Mouse (Mus musculus) CD4-positive, CD25-positive, alpha-beta regulatory T cell, adult 9 weeks (primary cell): ENCODE measurements around the gene Wfikkn1. TPM values are rescaled to one million over a fixed set of nuclear protein-coding genes. Genes with fewer than 3 reads are reported as not detected.

ENCODE experiments used
- polyA plus RNA-seq: library from polyadenylated mRNA; unstranded; fragments of 100-300 nt; shearing (Covaris generic); gene quantifications from one replicate; pipeline ENCODE4 v1.2.1, GENCODE M21; 2017

The Wfikkn1 gene
- polyA plus RNA-seq: 1.5 TPM

GRCm38 (mm10) chr17:25880196-25880910, at the start of gene Wfikkn1:
Wfikkn1 (minus strand) TSS chr17:25880858.

GRCm38 (mm10) chr17:25919144-25919785, 38.6 kb upstream of the Wfikkn1 start, which contains the start of gene Rab40c:
Rab40c (minus strand) TSS chr17:25919727.

GRCm38 (mm10) chr17:25874721-25875170, 5.9 kb downstream of the Wfikkn1 start, which contains the start of gene Mettl26:
Mettl26 (plus strand) TSS chr17:25875074.

GRCm38 (mm10) chr17:25868601-25869191, 12.0 kb downstream of the Wfikkn1 start, which contains the start of gene Mcrip2:
Mcrip2 (minus strand) TSS chr17:25868764.

GRCm38 (mm10) chr17:25860832-25861703, 19.6 kb downstream of the Wfikkn1 start, which contains the start of gene Wdr90:
Wdr90 (minus strand) TSS chr17:25861501.

GRCm38 (mm10) chr17:25844396-25844901, 36.2 kb downstream of the Wfikkn1 start, which contains the start of gene Rhot2:
Rhot2 (minus strand) TSS chr17:25844851.

GRCm38 (mm10) chr17:25841117-25841880, 39.4 kb downstream of the Wfikkn1 start, which contains the start of gene Gm20683:
Gm20683 (minus strand) TSS chr17:25841763.

GRCm38 (mm10) chr17:25837076-25837410, 43.6 kb downstream of the Wfikkn1 start, which contains the start of gene Rhbdl1:
Rhbdl1 (minus strand) TSS chr17:25837295.

GRCm38 (mm10) chr17:25833291-25833663, 47.4 kb downstream of the Wfikkn1 start, which contains the start of gene Stub1:
Stub1 (minus strand) TSS chr17:25833404.

GRCm38 (mm10) chr17:25828712-25829557, 51.7 kb downstream of the Wfikkn1 start, which contains the start of gene Jmjd8:
Jmjd8 (plus strand) TSS chr17:25828867.

Other genes with a start within 250 kb of the Wfikkn1 start
- not detected for gene Gng13, start 163.7 kb downstream of the Wfikkn1 start, polyA plus RNA-seq
- 5.8 TPM for gene Chtf18, start 153.4 kb downstream of the Wfikkn1 start, polyA plus RNA-seq
- 20.1 TPM for gene Rpusd1, start 153.2 kb downstream of the Wfikkn1 start, polyA plus RNA-seq
- not detected for gene Mslnl, start 144.8 kb downstream of the Wfikkn1 start, polyA plus RNA-seq
- gene Msln, start 126.5 kb downstream of the Wfikkn1 start, polyA plus RNA-seq: not detected
- gene Narfl, start 107.1 kb downstream of the Wfikkn1 start, polyA plus RNA-seq: 29.9 TPM
- gene Haghl, start 95.2 kb downstream of the Wfikkn1 start, polyA plus RNA-seq: 59.1 TPM
- 0.52 TPM for gene Ccdc78, start 94.3 kb downstream of the Wfikkn1 start, polyA plus RNA-seq
- gene Fam173a, start 88.0 kb downstream of the Wfikkn1 start, polyA plus RNA-seq: 259 TPM
- not detected for gene AC134908.4, start 85.2 kb downstream of the Wfikkn1 start, polyA plus RNA-seq
- gene Metrn, start 83.7 kb downstream of the Wfikkn1 start, polyA plus RNA-seq: 7.7 TPM
- gene Fbxl16, start 71.8 kb downstream of the Wfikkn1 start, polyA plus RNA-seq: not detected
- gene Wdr24, start 57.2 kb downstream of the Wfikkn1 start, polyA plus RNA-seq: 46.8 TPM
- gene Jmjd8, start 52.0 kb downstream of the Wfikkn1 start, polyA plus RNA-seq: 44.0 TPM
- gene Stub1, start 47.5 kb downstream of the Wfikkn1 start, polyA plus RNA-seq: 63.7 TPM
- 0.27 TPM for gene Rhbdl1, start 43.6 kb downstream of the Wfikkn1 start, polyA plus RNA-seq
- gene Gm20683, start 39.1 kb downstream of the Wfikkn1 start, polyA plus RNA-seq: 0.48 TPM
- 45.1 TPM for gene Rhot2, start 36.0 kb downstream of the Wfikkn1 start, polyA plus RNA-seq
- 6.7 TPM for gene Wdr90, start 19.4 kb downstream of the Wfikkn1 start, polyA plus RNA-seq
- 2.4 TPM for gene Mcrip2, start 12.1 kb downstream of the Wfikkn1 start, polyA plus RNA-seq
- gene Mettl26, start 5.8 kb downstream of the Wfikkn1 start, polyA plus RNA-seq: 112 TPM
- gene Rab40c, start 38.9 kb upstream of the Wfikkn1 start, polyA plus RNA-seq: 5.6 TPM
- 63.9 TPM for gene Pigq, start 64.1 kb upstream of the Wfikkn1 start, polyA plus RNA-seq
- gene Nhlrc4, start 64.1 kb upstream of the Wfikkn1 start, polyA plus RNA-seq: not detected
- gene A930017K11Rik, start 71.7 kb upstream of the Wfikkn1 start, polyA plus RNA-seq: not detected
- gene Capn15, start 104.9 kb upstream of the Wfikkn1 start, polyA plus RNA-seq: 14.6 TPM
- 1.5 TPM for gene Rab11fip3, start 188.7 kb upstream of the Wfikkn1 start, polyA plus RNA-seq
- gene Decr2, start 209.5 kb upstream of the Wfikkn1 start, polyA plus RNA-seq: 35.3 TPM
- 2.0 TPM for gene Nme4, start 214.7 kb upstream of the Wfikkn1 start, polyA plus RNA-seq
- gene Tmem8, start 232.4 kb upstream of the Wfikkn1 start, polyA plus RNA-seq: 4.8 TPM
- gene Mrpl28, start 242.6 kb upstream of the Wfikkn1 start, polyA plus RNA-seq: 93.0 TPM